Mouse (Mus musculus): ENCODE measurements around the gene A3galt2.

The A3galt2 gene

GRCm38 (mm10) chr4:128728431-128728851, 26.7 kb upstream of the A3galt2 start:
- no peak for DNase-seq (ENCODE audit: low read depth, low spot score)

- no peak for DNase-seq (ENCODE audit: low read depth, low spot score)
Measured at GRCm38 (mm10) chr4:128729033-128729708, 26.0 kb upstream of the A3galt2 start.

GRCm38 (mm10) chr4:128729709-128730037, 25.5 kb upstream of the A3galt2 start:
- no peak for DNase-seq (ENCODE audit: low read depth, low spot score)

GRCm38 (mm10) chr4:128730271-128730670, 24.9 kb upstream of the A3galt2 start:
- DNase-seq (ENCODE audit: low read depth, low spot score): no peak

GRCm38 (mm10) chr4:128732794-128733193, 22.4 kb upstream of the A3galt2 start:
- no peak for DNase-seq (ENCODE audit: low read depth, low spot score)

- DNase-seq (ENCODE audit: low read depth, low spot score): no peak
Measured at GRCm38 (mm10) chr4:128733496-128733895, 21.7 kb upstream of the A3galt2 start.

- DNase-seq (ENCODE audit: low read depth, low spot score): peak; percentile 57
Measured at GRCm38 (mm10) chr4:128734217-128734616, 20.9 kb upstream of the A3galt2 start.

- DNase-seq (ENCODE audit: low read depth, low spot score): no peak
Measured at GRCm38 (mm10) chr4:128734721-128735671, 20.2 kb upstream of the A3galt2 start.

- no peak for DNase-seq (ENCODE audit: low read depth, low spot score)
Measured at GRCm38 (mm10) chr4:128737137-128737589, 18.0 kb upstream of the A3galt2 start.

GRCm38 (mm10) chr4:128737825-128738610, 17.1 kb upstream of the A3galt2 start:
- no peak for DNase-seq (ENCODE audit: low read depth, low spot score)

- no peak for DNase-seq (ENCODE audit: low read depth, low spot score)
Measured at GRCm38 (mm10) chr4:128740878-128741277, 14.3 kb upstream of the A3galt2 start.

- DNase-seq (ENCODE audit: low read depth, low spot score): no peak
Measured at GRCm38 (mm10) chr4:128741906-128742305, 13.3 kb upstream of the A3galt2 start.

- no peak for DNase-seq (ENCODE audit: low read depth, low spot score)
Measured at GRCm38 (mm10) chr4:128742379-128742970, 12.7 kb upstream of the A3galt2 start.

GRCm38 (mm10) chr4:128743031-128743626, 12.0 kb upstream of the A3galt2 start:
- no peak for DNase-seq (ENCODE audit: low read depth, low spot score)

GRCm38 (mm10) chr4:128745160-128745559, 10.0 kb upstream of the A3galt2 start:
- no peak for DNase-seq (ENCODE audit: low read depth, low spot score)

- DNase-seq (ENCODE audit: low read depth, low spot score): no peak
Measured at GRCm38 (mm10) chr4:128747614-128748270, 7.4 kb upstream of the A3galt2 start.

GRCm38 (mm10) chr4:128748309-128748708, 6.9 kb upstream of the A3galt2 start:
- no peak for DNase-seq (ENCODE audit: low read depth, low spot score)

GRCm38 (mm10) chr4:128751006-128751405, 4.2 kb upstream of the A3galt2 start:
- DNase-seq (ENCODE audit: low read depth, low spot score): no peak

- no peak for DNase-seq (ENCODE audit: low read depth, low spot score)
Measured at GRCm38 (mm10) chr4:128752031-128752757, 3.0 kb upstream of the A3galt2 start.

- DNase-seq (ENCODE audit: low read depth, low spot score): no peak
Measured at GRCm38 (mm10) chr4:128753571-128753970, 1.6 kb upstream of the A3galt2 start.
